Mouse (Mus musculus): ENCODE results near the gene Il1rapl2.

Il1rapl2 gene

DNA sequence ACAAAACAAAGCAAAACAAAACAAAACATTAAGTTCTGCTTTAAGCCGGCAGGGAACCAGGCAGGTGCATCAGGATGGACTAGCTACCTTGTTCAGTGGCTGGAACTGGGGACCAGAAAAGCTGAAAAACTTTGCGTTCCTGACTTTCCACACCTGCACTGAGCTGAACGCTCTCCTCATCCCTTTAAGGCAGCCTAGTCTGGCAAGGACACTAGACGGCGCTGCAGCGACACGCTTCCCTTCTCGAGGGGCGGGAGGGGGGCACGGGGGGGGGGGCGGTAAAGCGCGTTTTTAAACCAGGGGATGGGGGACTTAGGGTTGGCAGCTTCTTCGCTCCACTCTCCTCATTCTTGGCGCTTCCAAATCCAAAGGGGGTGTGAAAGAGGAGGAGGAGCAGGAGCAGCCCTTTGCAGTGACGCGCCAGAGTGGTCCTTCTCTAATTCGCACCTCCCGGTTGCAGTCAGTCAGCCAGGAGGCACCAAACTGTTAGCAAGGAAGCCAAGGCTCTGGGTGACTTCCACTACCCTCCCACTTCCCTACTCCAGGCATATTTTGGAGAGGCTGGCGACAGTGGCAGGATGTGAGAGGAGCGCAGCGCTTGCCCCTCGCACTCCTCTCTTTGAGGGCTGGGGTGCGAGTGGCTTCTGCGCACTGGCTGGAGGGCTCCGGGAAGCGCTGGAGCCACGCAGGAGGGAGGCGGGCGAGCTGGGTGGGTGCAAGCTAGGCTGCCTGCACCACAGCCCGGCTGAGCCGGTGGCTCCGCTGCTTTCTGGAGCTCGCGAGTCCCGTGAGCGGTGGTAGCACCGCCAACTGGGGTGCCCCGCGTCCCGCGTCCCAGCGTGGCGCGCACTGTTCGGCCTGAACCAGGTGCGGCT is at the start of gene Il1rapl2:
Il1rapl2 (plus strand) TSS at position 288 of the 875 bp plus-strand sequence.
- no peak for DNase-seq (ENCODE audit: low spot score in 2 of 2)

DNA sequence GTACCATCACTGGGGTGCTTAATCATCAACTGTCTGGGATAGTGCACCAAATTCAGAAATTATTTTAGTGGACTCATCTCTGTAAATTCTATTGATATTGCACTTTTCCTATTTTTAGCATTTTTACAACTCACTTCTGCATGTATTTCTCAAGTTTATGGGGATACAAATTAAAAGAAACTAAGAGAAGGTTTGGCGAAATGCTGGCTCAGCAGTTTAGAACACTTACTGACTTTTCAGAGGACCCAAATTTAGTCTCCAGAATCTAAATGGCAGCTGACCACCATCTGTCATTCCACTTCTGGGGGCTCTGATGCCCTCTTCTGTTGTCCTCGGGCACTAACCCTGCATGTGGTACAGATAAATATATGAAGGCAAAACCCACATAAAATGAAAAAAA is 22.1 kb upstream of the Il1rapl2 start:
- DNase-seq (ENCODE audit: low spot score in 2 of 2): no peak

DNA sequence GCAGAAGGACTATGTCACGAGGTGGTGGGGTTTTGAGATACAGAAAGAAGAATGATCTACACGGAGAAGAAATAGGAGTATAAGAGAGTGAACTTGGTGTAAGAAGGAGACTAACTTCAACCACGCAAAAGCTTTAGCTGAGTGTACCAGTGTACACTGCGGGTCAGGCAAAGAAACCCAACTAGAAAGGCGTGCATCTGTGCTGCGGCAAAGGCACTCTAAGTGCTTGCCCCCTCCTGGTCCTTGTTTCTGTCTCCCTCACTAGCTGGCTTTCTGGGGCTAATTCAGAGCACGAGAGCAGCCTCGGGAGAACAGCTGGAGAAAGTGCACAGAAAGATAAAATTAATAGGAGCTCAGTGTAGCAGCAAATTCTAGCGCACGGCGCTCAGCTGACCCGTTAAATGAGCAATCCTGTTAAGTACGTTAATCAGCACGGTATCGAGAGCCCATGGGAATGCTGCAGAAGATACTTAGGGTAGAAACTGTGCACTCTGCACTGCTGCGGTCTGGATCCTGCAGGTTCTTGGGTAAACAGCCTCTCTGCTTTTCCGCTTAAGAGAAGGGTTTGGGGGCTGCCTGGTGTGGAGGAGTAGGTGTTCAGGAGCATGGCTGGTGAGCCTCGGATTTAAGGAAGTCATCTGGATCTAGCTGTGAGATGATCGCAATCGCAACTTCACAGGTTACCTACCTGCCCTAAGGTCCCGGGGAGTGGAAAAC is 778 bp upstream of the Il1rapl2 start:
- DNase-seq (ENCODE audit: low spot score in 2 of 2): no peak

DNA sequence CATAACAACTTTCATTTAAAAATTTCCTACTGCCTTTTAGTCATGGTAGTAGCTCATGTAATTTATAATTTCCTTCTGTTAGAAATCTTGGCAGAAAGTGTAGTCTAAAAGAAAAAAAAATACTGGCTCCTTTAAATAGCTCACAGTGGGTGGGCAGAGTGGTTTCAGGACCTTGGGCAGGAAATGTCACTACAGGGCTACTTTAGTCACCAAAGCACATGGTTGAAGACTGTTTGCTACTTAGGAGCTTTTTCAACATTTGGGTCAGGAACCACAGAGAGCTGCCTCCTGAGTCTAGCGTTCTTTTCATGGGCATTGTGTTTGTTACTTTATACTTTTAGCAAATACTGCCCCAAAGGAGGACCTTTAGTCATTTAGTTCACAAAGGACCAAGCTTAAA is 12.2 kb downstream of the Il1rapl2 start:
- no peak for DNase-seq (ENCODE audit: low spot score in 2 of 2)

DNA sequence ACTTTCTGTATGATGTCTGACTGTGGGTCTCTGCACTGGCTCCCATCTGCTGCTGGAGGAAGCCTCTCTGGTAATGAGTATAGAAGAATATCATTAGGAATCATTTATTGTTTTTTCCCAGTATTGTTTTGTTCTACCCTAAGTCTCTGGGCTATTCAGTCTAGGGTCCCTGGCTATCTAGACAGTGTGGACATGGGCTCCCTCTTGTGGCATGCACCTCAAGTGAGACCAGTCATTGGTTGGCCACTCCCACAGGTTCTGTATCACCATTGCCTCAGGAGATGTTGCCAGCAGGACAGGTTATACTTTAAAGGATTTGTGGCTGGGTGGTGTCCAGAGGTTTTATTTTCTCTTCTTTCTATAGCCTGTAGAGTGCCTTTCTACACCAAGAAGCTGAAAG is 50.3 kb downstream of the Il1rapl2 start:
- no peak for DNase-seq (ENCODE audit: low spot score in 2 of 2)

DNA sequence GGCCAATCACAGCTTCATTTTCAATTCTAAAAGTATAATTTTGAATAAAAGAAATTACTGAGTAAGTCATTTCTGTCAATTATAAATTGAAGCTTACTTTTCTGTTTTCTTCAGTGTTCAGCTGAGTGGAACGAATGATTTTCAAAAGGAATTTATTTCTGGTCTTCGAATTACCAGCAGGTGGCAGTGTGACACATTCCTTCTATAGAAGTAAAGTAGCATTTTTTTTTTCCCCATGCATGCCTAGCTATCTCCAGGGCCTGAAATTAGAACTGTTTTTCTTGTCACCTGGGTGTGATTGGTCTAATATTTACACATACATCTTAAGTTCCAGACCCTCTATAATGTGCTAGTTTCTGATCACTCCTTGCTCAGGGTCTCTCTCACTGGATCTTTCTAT is 96.6 kb downstream of the Il1rapl2 start:
- no peak for DNase-seq (ENCODE audit: low spot score in 2 of 2)

DNA sequence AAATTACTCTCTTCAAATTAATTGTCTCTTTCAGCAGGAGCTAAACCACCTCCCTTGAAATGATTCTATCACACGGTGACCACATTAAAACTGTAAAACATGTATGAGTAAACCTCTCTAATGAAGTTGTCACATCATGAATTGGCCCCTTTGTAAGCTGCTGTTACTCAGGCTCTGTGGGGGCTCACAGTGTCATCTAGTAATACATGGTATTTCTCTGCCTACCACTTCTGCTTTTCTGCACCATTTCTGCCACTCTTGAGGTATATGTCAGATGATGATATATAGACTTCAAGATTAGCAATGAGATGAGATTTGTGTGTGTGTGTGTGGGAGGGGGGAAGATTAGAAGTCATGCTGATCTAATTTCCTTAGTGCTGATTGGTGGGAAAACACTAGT is 117.6 kb downstream of the Il1rapl2 start:
- no peak for DNase-seq (ENCODE audit: low spot score in 2 of 2)

DNA sequence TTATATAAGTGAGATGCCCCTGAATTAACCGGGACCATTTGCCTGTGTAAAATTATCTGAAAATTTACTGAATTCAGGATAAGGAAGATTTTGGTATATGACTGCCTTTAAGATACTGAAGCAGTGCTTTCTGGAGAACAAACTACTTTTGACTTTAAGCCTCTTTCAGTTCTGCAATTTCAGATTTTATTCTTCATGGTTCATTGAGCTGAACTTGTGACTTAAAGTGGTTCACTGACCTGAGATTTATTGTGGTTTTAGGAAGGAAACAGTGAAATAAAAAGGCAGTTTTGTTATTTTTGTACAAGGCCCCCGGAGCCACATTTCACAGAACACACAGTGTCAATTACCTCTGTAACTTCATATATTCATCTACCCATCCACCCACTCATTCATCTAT is 129.6 kb downstream of the Il1rapl2 start:
- DNase-seq (ENCODE audit: low spot score in 2 of 2): no peak

DNA sequence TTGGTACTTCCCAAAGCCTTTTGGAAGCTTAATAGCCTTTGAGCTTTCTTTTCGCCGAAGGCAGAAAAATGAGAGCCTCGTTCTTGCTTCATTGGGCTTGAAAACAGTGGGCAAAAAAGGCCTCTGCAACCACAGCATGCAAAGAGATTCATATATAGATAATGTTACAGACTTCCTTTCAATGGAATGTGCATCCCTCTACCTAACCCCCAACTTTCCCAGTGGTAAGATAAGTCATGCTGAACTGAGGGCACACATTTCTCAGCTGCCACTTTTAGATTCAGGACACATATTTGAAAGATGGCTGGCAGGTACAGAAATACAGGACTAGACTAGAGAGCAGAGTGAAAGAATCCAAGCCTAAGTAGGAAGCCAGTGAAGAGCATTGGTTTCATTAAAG is 185.1 kb downstream of the Il1rapl2 start:
- no peak for DNase-seq (ENCODE audit: low spot score in 2 of 2)

DNA sequence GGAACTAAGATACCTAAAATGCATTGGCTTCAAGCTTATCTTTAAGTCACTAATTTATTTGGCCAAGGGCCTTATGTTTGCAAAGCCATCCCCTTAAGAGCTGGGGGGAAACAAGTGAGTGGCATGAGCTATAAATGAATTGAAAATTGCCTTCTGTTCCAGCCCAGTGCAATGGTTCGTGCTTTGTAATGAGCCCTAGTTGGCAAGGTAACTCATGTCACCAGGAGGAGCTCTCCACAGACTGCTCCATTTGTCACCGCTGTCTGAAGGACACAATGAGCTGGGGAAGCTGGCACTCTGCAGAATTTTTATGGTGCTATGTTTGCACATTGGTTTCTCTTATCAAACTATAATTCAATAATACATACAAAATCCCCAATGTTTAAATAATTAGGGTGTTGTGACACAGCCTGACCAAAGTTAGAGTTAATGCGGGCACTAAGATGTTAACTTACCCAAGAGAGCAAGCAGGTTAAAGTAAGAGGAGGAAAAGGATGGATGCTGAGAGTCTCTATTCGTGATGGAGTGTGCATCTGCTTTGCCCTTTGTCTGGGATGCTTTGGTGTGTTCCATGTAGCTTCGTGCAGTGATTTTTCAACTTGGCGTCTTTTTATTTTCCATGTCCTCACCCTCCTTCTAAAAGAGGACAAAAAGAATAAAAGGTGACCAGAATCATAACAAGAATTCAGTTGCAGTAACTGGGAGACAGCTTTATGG is 235.2 kb downstream of the Il1rapl2 start:
- no peak for DNase-seq (ENCODE audit: low spot score in 2 of 2)

DNA sequence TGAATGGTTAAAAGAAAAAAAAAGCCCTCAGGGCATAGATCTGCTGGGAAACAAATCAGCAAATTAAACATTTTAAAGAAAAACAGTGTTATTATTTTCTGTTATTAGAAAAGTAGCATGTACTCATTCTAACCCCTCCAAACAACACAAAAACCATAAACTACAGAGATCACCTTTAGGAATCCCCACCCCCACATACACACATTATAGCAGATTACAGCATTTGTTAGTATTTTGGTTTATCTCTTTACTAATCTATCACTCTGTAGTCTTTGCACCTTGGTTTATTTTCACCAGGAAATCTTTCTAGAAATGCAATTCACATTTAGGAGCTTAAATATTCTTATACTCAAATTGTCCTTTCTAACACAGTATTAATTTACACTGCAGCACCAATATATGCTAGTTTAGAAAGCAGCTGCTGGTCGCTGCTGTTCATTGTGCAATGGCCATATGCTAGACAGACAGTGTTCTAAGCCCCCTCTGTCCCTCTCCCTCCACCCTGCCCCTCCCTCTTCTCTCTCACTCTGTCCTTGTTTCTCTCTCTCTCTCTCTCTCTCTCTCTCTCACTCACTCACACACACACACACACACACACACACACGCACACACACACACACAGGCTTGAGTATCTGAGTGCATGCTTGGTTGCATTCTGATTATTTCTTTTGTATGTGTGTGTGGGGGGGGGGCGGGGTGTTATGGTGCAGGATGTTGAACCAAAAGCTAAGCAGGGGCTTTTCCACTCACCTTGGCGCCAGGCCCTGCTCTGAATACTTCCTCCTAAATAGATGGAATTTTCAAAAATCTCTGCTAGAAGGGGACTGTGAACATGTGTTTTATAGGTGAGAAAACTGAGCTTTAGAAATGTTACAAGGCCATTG is 236.1 kb downstream of the Il1rapl2 start:
- no peak for DNase-seq (ENCODE audit: low spot score in 2 of 2)

DNA sequence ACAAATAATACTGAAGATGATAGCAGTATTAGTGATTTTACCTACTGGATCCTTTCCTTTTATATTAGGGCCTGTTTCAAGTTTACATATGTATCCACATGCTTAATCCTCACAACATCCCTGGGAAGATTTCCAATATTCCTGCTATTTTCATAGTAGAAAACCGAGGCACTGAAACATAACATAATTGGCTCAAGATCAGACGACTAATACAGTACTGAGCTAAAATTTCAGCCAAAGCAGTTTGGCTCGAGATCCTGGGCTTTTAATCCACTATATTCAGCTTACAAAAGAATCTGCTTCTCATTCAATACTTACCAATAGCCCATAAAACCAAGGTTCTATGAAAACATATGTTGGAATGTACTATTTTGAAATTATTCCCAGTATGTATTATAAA is 239.1 kb downstream of the Il1rapl2 start:
- no peak for DNase-seq (ENCODE audit: low spot score in 2 of 2)

DNA sequence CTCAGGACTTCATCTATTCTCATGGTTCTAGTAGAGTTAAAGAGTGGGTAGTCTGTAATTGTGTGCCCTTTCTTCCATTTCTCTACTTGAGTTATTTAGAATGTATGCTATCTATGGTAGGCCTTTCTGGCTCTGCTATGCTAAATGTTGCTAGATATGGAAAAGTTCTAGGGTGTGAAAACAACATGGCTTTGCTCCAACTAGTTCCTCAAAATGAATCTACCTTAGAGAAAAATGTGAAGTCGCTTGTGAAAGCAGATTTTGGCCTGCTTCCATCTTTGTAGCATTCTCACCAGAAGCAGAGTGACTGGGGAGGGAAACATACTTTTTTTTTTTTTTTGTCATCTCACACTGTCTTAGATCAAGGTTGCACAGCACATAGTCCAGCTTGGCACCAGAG is 241.7 kb downstream of the Il1rapl2 start:
- peak in 1 of 2 experiments; percentile 0 for DNase-seq (ENCODE audit: low spot score in 2 of 2)

DNA sequence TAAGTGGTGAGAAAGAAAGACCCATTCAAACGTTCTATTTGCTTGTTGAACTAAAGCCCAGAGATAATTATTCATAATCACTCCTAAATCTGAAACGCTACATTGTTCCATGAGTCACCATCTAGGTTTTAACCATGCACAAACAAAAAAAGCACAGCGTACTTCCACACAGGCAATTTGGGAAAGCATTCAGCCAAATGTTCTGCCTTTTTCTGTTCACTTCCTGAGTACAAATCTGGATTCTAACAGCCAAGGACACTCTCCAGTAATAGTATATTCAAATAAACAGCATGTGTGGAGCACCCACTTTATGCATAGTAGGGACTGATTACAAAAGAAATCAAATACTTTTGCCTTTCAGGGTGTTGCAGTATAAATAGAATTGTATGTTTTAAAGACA is 278.5 kb downstream of the Il1rapl2 start:
- DNase-seq (ENCODE audit: low spot score in 2 of 2): no peak

DNA sequence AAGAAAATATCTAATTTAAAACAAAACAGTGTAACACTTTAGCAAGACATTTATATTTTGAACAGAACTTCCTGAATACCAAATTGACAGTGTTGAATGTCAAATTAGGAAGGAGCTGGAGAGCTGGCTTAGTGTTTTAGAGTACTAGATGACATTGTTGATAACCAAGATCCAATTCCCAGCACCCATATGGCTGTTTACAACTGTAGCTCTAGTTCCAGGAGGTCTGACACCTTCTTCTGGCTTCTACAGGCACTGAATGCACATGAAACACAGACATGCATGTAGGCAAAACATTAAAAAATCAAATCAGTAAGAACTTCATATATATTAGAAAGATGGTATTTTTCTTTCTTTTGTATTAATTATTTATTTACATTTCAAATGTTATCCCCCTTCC is 353.1 kb downstream of the Il1rapl2 start:
- no peak for DNase-seq (ENCODE audit: low spot score in 2 of 2)

DNA sequence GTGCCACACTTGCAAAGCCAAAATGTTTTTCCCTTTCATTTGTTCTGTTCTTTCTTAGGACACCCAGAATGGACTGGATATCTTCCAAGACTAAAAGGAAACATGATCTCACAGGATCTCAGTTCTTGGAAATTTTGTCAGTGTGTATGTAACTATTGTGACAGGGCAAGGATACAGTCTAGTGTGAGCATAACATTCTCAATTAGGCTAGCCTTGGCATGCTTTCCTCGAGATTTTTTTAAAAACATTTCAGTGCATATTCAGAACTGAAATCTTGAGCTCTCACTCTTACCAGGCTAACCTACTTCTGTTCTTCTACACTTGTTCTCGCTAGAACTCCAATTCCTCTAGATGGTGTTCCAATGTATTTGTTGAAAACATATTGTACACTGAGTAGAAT is 356.4 kb downstream of the Il1rapl2 start:
- no peak for DNase-seq (ENCODE audit: low spot score in 2 of 2)

DNA sequence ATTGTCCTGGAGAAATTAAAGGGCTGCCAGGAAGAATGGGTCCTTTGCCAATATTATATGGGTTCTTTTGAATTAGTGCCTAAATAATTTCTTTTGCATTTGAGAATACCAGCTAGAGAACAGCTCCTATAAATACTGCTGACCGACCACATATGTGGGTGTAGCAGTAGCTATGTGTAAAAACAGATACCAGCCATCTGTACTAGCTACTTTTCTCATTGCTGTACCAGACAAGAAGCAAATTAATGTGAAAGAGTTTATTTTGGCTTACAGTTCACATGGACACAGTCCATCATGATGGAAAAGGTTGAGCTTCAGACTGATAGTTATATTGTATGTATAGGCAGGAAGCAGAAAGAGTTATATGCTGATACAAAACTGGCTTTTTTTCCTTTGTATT is 377.3 kb downstream of the Il1rapl2 start:
- DNase-seq (ENCODE audit: low spot score in 2 of 2): peak in 1 of 2 experiments; percentile 16

DNA sequence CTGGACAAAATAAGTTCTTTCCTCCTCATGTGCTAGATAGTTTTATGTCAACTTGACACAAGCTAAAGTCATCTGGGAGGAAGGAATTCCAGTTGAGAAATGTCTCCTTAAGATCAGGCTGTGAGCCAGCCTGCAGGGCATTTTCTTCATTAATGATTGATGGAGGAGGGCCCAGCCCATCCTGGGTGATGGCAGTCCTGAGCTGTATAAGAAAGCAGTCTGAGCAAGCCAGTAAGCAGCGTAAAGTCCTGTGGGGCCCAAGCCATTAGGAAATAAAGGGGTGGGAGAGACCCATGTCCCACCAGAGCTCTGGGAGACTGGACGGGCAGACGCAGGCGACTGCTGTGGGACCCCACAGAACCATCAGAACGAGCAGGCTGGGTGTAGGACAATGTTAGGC is 400.9 kb downstream of the Il1rapl2 start:
- no peak for DNase-seq (ENCODE audit: low spot score in 2 of 2)

DNA sequence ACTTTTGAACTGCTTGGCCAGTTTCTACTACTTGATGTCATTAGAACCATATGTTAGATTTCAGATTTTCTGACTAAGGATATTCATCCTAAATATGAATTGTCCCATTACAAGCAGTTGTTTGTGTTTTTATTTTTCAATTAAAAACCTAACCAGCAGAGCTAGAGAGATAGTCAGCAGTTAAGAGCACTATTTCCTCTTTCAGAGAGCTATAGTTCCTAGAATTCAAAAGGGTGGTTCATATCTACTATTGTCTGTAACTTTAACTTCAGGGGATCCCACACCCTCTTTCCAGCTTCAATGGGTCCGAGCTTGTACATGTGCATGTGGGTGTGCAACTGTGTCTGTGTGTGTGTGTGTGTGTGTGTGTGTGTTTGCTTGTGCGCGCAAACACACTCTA is 472.7 kb downstream of the Il1rapl2 start:
- no peak for DNase-seq (ENCODE audit: low spot score in 2 of 2)

DNA sequence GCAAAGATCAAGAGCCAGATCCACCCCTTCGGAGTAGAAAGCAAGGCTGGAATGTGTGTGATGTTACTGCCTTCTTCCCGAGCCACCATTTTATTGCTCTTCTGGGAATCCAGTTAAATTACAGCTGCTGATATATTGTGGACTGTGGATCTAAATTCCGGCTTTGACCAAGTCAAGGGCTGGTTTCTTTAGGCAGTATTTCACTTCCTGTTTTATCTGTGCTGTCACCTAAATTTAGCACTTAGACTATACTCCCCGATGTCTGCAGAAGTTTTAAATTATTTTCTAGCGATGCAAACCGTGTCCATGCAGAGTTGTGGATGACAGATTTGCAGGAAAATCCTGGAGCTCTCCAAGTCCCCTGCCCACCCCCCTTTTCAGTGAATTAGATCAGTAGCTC is 533.5 kb downstream of the Il1rapl2 start:
- no peak for DNase-seq (ENCODE audit: low spot score in 2 of 2)

DNA sequence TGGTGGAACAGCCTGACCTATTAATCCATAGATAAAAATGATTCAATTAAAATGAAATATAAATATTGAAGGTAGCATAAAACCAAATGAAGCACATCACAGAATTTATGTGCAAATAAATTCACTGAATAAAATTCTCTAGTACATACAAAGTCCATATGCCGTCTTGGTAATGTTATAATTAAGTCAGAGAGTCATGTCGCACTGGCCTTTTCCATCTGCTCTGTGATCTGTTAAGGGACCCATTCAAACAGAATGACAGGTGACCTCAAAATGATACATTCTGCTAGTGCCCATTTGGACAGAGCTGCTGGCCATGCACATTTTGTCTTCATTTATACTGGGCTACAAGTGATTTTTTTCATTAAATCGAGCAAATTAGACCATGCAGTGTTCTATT is 534.3 kb downstream of the Il1rapl2 start:
- DNase-seq (ENCODE audit: low spot score in 2 of 2): no peak

DNA sequence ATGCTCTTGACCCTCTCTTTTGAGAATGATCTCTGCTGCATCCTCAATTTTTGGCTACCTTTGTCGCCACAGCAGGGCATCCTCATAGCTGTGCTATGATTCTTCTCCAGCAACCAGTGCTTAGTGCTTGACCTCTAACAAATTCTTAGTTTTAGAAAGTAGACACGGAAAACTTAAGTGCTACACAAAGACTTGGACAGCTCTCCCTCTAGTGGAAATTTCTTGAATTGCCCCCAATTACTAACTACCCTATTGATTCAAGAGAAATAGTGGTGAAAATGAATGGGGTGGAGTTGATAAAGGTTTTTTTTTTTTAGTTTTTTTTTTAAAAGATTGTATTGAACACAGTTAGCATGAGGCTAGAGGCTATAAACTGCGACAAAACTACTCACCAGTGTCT is 599.7 kb downstream of the Il1rapl2 start:
- no peak for DNase-seq (ENCODE audit: low spot score in 2 of 2)
